Mouse (Mus musculus) stomach, embryonic 16.5 days (tissue): ENCODE results near the gene Cacna2d2. TPM values are rescaled to one million over a fixed set of nuclear protein-coding genes. Genes with fewer than 3 reads are reported as not detected.

ENCODE experiments used
- ATAC-seq: fragments of 200-750 bp; cut with Nextera tagmentation; 2 replicates; pipeline ENCODE4 v1.8.0; 2017; ENCODE audit warnings: moderate number of reproducible peaks, moderate TSS enrichment; ENCODE audit not compliant: insufficient read depth, low FRiP score
- H3K27ac ChIP-seq: fragments of 300-500 bp; sonication (generic); 2 replicates; pipeline ENCODE4 v1.5.1; 2014; ENCODE audit warnings: low read length
- H3K27me3 ChIP-seq: fragments of 300-500 bp; sonication (generic); 2 replicates; pipeline ENCODE4 v1.6.1; 2014; ENCODE audit warnings: low read length, control low read depth, mixed read lengths; ENCODE audit not compliant: control insufficient read depth, insufficient read depth
- H3K36me3 ChIP-seq: fragments of 300-500 bp; sonication (generic); 2 replicates; pipeline ENCODE4 v1.6.1; 2014; ENCODE audit warnings: low read length; ENCODE audit not compliant: control insufficient read depth, insufficient read depth
- H3K4me1 ChIP-seq: fragments of 300-500 bp; sonication (generic); 2 replicates; pipeline ENCODE4 v1.6.1; 2014; ENCODE audit warnings: low read length, control low read depth, mixed read lengths; ENCODE audit not compliant: control insufficient read depth, insufficient read depth
- H3K4me2 ChIP-seq: fragments of 300-500 bp; sonication (generic); 2 replicates; pipeline ENCODE4 v1.6.1; 2014; ENCODE audit warnings: low read depth, low read length, mixed read lengths
- H3K4me3 ChIP-seq: fragments of 300-500 bp; sonication (generic); replicated peaks from 2 replicates; pipeline ENCODE4 v1.5.1; 2014; ENCODE audit warnings: mild to moderate bottlenecking, low read length
- H3K9ac ChIP-seq: fragments of 300-500 bp; sonication (generic); 2 replicates; pipeline ENCODE4 v1.6.1; 2014; ENCODE audit warnings: low read length
- H3K9me3 ChIP-seq: fragments of 300-500 bp; sonication (generic); replicated peaks from 2 replicates; pipeline ENCODE4 v1.6.1; 2016; ENCODE audit warnings: low read length, control low read depth; ENCODE audit not compliant: control insufficient read depth
- WGBS: fragments of 180-500 bp; shearing (Covaris S2); extraction: QIAGEN DNeasy Blood & Tissue Kit; methylation state at CpG from one replicate; pipeline ENCODE4 v1.1.7; 2014; 5-methylcytosine and 5-hydroxymethylcytosine counted together
- polyA plus RNA-seq: library from polyadenylated mRNA; unstranded; fragments of >200 nt; fragmentation: Nextera tagmentation; extraction: Ambion mirVana; gene quantifications from 2 replicates; pipeline ENCODE4 v1.2.1, GENCODE M21; 2015

Cacna2d2 gene
- polyA plus RNA-seq, 1 experiment from 2014 or later: 0.19 TPM

DNA sequence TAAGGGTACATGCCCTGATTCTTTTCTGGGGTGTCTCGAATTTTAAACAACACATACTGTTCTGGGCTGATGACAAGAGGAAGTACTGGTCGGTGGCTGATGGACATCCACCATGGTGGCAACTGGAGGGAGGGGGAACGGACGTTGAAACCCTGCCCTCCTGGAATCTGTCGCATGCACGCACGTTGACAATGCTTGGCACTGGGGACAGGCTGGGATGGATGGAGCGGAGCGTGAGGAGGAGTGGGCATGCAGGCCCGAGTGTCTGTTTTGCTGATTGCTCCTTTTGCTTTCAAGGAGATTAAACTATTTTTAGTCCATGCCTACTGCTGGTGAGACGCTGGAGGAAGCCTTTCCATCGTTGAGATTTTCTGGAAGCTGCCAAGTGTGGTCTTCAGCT, 43.9 kb downstream of the Cacna2d2 start:
- ATAC-seq: no peak
- Histone ChIP-seq H3K4me1 (no peaks in the 10 kb centered on the region), H3K27ac (no peak overlapping the region), H3K27me3 (no peaks in the 10 kb centered on the region), H3K9me3 (no peaks in the 10 kb centered on the region), H3K4me3 (no peak overlapping the region), H3K4me2 (no peak overlapping the region), H3K36me3 (no peaks in the 10 kb centered on the region), H3K9ac (no peak overlapping the region)
- WGBS: 66% methylated on average over 12 of the region's 12 CpGs

- no peak overlapping the region for H3K4me2 ChIP-seq
- no peak overlapping the region for H3K27ac ChIP-seq
- H3K4me3 ChIP-seq: no peak overlapping the region
- WGBS: 40% methylated on average over 4 of the region's 6 CpGs
- ATAC-seq: no peak
- H3K36me3 ChIP-seq: no peaks in the 10 kb centered on the region
- H3K27me3 ChIP-seq: no peaks in the 10 kb centered on the region
- no peak overlapping the region for H3K9ac ChIP-seq
- no peaks in the 10 kb centered on the region for H3K9me3 ChIP-seq
- peaks cover 5% of the 10 kb centered on the region; the same call in 1 of the 2 replicates for H3K4me1 ChIP-seq
These were observed 45.6 kb downstream of the Cacna2d2 start for GRCm38 (mm10) chr9:107445011-107445471.

DNA sequence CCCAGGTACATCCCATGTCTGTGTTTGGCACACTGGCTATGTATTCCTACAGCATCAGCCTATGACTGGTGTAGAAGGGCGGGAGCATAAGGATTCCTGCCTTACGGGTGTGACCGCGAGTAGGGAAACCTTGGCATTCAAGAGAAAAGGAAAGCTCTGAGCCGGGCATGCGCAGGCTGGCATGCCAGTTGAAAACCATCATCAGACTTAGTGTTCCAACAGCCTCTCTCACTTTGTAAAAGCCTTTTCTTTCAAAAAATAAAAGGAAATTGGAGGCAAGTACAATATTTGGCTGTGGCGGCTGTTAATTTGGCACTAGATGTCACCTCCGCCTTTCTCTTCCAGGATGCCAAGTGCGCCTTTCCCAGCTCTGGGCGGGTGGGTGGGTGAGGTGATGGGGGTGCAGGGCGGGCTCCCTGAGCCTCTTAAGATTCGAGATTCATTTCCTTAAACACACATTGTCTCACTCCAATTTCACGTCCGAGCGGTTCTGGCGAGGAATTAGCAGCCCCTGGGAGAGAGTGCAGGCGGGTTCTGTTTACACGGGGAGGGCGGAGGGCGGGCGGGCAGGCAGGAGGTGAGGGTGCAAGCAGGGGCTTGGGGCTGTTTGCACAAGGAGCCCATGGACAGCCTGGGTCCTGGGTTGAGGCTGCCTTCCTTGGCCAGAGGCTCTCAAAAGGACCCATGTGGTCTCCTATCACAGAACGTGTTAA, 49.5 kb downstream of the Cacna2d2 start:
- no peak overlapping the region for H3K4me3 ChIP-seq
- peaks cover 11% of the 10 kb centered on the region for H3K4me1 ChIP-seq
- H3K4me2 ChIP-seq: peak overlapping the region; percentile 9; the same call in 1 of the 2 replicates
- H3K9ac ChIP-seq: no peak overlapping the region
- no peaks in the 10 kb centered on the region; the same call in 1 of the 2 replicates for H3K27me3 ChIP-seq
- H3K36me3 ChIP-seq: no peaks in the 10 kb centered on the region
- WGBS: 29% methylated on average over 22 of the region's 22 CpGs
- ATAC-seq: peak; percentile 51; the same call in 1 of the 2 replicates
- no peaks in the 10 kb centered on the region for H3K9me3 ChIP-seq
- H3K27ac ChIP-seq: peak overlapping the region; percentile 49; the same call in 1 of the 2 replicates

DNA sequence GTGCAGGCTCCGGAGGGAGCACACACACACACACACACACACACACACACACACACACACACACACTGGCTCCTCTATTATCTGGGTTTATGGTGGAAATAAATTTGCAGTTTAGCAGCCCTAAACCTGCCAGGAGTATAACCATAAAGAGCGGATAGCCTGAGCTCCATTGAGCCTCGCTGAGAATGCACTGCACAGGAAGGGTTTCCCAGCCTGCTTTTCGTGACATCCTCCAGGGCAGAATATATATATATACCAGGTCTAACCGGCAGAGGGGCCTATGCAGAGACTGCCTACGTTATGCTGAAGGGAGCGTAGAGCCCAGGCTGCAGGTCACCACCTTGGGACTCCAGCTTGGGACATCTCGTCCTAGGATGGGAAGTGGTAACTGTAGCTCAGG, 52.0 kb downstream of the Cacna2d2 start:
- Histone ChIP-seq H3K9ac (no peak overlapping the region), H3K4me1 (peaks cover 11% of the 10 kb centered on the region), H3K4me3 (no peak overlapping the region), H3K27me3 (no peaks in the 10 kb centered on the region; the same call in 1 of the 2 replicates), H3K27ac (no peak overlapping the region), H3K36me3 (no peaks in the 10 kb centered on the region), H3K4me2 (no peak overlapping the region), H3K9me3 (no peaks in the 10 kb centered on the region)
- WGBS: 64% methylated on average over 8 of the region's 8 CpGs
- no peak for ATAC-seq

DNA sequence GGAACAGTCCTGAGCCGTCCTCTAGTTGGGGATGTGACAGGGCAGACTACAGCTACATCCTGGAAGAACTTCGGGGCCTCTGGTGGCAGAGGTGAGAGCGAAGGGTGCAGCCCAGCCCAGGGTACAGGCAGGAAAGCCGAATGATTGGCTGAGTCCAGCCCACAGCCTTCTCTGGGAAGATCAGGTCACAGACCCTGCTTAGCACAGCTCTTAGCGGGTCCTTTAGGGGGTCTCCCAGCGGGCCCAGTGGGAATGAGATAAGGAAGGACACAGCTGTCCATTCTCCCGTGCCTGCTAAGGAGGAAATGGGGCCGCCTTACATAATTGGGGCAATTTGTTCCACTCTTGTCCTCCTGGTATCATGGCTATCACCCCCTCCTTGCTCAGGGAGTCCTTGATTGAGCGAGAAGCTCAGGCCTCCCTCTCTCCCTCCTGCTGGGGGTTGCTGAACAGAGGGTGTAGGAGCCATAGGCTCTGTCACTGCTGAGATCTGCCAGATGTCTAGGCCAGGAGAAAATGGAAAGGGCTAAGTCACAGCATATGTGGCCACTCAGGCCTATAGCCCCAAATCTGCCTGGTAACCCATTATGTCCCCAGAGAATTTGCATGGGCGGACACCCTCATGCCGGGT, 52.6 kb downstream of the Cacna2d2 start:
- Histone ChIP-seq H3K36me3 (no peaks in the 10 kb centered on the region), H3K4me3 (no peak overlapping the region), H3K27ac (no peak overlapping the region), H3K4me1 (peaks cover 11% of the 10 kb centered on the region), H3K9me3 (no peaks in the 10 kb centered on the region), H3K9ac (no peak overlapping the region), H3K4me2 (no peak overlapping the region), H3K27me3 (no peaks in the 10 kb centered on the region; the same call in 1 of the 2 replicates)
- ATAC-seq: no peak
- 43% methylated on average over 11 of the region's 11 CpGs for WGBS

DNA sequence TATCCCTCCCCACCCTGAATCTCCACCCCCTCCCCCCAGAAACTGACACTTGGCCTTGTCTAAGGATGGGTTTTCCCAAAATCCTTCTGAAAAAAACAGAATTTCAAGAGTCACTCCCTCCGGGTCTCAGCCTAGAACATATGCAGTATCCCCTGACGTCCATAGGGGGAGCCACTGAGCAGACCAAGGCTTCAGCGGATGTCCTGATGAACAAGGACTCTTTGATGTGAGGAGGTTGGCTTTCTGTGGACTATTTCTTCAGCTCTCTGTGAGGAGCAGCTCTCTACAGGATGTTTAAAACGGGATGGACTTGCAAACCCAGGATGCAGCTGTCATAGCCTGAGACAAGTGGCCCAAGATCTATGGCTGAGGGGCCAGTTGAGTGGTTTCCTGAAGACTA, 53.1 kb downstream of the Cacna2d2 start:
- Histone ChIP-seq H3K4me1 (peaks cover 11% of the 10 kb centered on the region), H3K27me3 (no peaks in the 10 kb centered on the region; the same call in 1 of the 2 replicates), H3K36me3 (no peaks in the 10 kb centered on the region), H3K9me3 (no peaks in the 10 kb centered on the region), H3K9ac (no peak overlapping the region), H3K4me3 (no peak overlapping the region), H3K4me2 (no peak overlapping the region), H3K27ac (no peak overlapping the region)
- ATAC-seq: no peak
- 19% methylated on average over 4 of the region's 4 CpGs for WGBS

GRCm38 (mm10) chr9:107453151-107453550, 53.7 kb downstream of the Cacna2d2 start:
- Histone ChIP-seq H3K9me3 (no peaks in the 10 kb centered on the region), H3K27me3 (no peaks in the 10 kb centered on the region; the same call in 1 of the 2 replicates), H3K4me1 (peaks cover 11% of the 10 kb centered on the region), H3K36me3 (no peaks in the 10 kb centered on the region), H3K4me2 (no peak overlapping the region), H3K4me3 (no peak overlapping the region), H3K9ac (no peak overlapping the region), H3K27ac (no peak overlapping the region)
- WGBS: 61% methylated on average over 8 of the region's 8 CpGs
- peak; percentile 51; the same call in 1 of the 2 replicates for ATAC-seq

- H3K4me3 ChIP-seq: no peak overlapping the region
- H3K4me1 ChIP-seq: peaks cover 6% of the 10 kb centered on the region
- no peaks in the 10 kb centered on the region; the same call in 1 of the 2 replicates for H3K27me3 ChIP-seq
- H3K9me3 ChIP-seq: no peaks in the 10 kb centered on the region
- H3K36me3 ChIP-seq: no peaks in the 10 kb centered on the region
- no peak overlapping the region for H3K27ac ChIP-seq
- H3K4me2 ChIP-seq: no peak overlapping the region
- H3K9ac ChIP-seq: no peak overlapping the region
- 50% methylated on average over 15 of the region's 15 CpGs for WGBS
- no peak for ATAC-seq
These were observed 57.3 kb downstream of the Cacna2d2 start for GRCm38 (mm10) chr9:107456667-107457066.

DNA sequence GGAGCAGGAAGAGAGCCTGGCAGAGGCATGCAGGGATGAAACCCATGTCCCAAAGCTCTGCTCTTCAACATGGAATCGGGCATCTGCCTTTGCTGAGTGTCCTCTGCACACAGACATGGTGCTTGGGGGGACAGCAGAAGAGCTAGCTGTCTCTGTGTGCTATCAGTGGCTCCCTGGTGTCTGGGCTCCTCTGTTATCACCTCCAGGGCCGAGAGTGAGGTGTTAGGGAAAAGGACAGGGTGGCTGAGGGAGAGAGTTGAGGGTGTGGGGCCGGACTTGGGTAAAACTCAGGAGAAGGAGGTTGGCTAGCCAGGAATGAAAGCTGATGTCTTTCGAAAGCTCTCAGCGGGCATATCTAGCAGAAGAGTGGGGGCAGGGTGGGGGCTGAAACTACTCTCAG, 63.5 kb downstream of the Cacna2d2 start:
- 62% methylated on average over 5 of the region's 5 CpGs for WGBS
- no peaks in the 10 kb centered on the region for H3K36me3 ChIP-seq
- no peaks in the 10 kb centered on the region for H3K4me1 ChIP-seq
- no peak overlapping the region for H3K27ac ChIP-seq
- H3K9me3 ChIP-seq: no peaks in the 10 kb centered on the region
- H3K4me2 ChIP-seq: no peak overlapping the region
- no peak for ATAC-seq
- no peak overlapping the region for H3K9ac ChIP-seq
- H3K4me3 ChIP-seq: no peak overlapping the region
- H3K27me3 ChIP-seq: 0 out of 2 replicates have a peak, but pooled peaks cover 2% of the 10 kb centered on the region
